Mouse (Mus musculus): Measurements from ENCODE around the gene Gm49354. TPM values are rescaled to one million over a fixed set of nuclear protein-coding genes. Genes with fewer than 3 reads are reported as not detected.

The Gm49354 gene
- not detected in 2 replicates for polyA plus RNA-seq (2016; fragmentation: Nextera tagmentation; extraction: Ambion mirVana)

DNA sequence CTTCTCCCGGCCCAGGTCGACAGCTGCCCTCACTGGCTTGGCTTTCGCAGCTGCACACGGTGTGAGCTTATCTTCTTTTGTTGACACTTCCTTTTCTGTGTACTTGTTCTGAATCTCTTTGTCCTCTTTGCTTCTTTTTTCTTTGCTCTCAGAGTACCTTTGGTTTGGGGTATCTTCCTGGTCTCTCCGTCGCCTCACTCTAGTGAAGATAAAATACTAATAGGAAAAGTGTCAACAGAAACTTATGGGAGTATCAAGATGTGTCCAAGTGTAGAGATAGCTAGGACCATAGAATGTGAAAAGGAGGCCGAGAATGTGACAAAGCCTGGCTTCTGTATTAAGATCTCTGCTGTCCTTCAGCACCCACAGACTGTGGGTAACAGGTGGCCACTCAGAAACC, at the start of gene Gm49354:
Gm49354 (minus strand) TSS at position 101 of the 400 bp plus-strand sequence.
- no peak for DNase-seq (ENCODE audit: extremely low spot score, low spot score)
- H3K9me3 ChIP-seq, result no peaks in the 10 kb centered on the region
- peaks cover 99% of the 10 kb centered on the region for H3K36me3 ChIP-seq (replicated peaks)
- no peak within 1 kb of the TSS for H3K27ac ChIP-seq
- H3K4me3 ChIP-seq, result no peak within 1 kb of the TSS
- no peaks in the 10 kb centered on the region for H3K27me3 ChIP-seq (ENCODE audit: poor library complexity, severe bottlenecking)
- 96% methylated on average over 7 of the region's 7 CpGs for WGBS
- H3K4me1 ChIP-seq, result no peaks in the 10 kb centered on the region

- peaks cover 12% of the 10 kb centered on the region for H3K4me1 ChIP-seq
- H3K27ac ChIP-seq, result no peak overlapping the region
- no peaks in the 10 kb centered on the region for H3K9me3 ChIP-seq
- peaks cover 5% of the 10 kb centered on the region for H3K36me3 ChIP-seq (replicated peaks)
- H3K4me3 ChIP-seq, result no peak overlapping the region
- no peak for DNase-seq (ENCODE audit: extremely low spot score, low spot score)
- no peaks in the 10 kb centered on the region for H3K27me3 ChIP-seq (ENCODE audit: poor library complexity, severe bottlenecking)
These were observed 43.9 kb upstream of the Gm49354 start for GRCm38 (mm10) chr13:59825966-59826365.

- Histone ChIP-seq H3K27ac (peak within 1 kb of the TSS; percentile 95), H3K27me3 (ENCODE audit: poor library complexity, severe bottlenecking) (no peaks in the 10 kb centered on the region), H3K9me3 (no peaks in the 10 kb centered on the region), H3K4me3 (peak within 1 kb of the TSS; percentile 88), H3K36me3 (replicated peaks) (peaks cover 25% of the 10 kb centered on the region), H3K4me1 (peaks cover 25% of the 10 kb centered on the region)
- DNase-seq (ENCODE audit: extremely low spot score, low spot score), result peak; percentile 93
- under 1% methylated on average over 100 of the region's 100 CpGs for WGBS
These were observed 40.7 kb upstream of the Gm49354 start, which contains the start of gene Tut7 for GRCm38 (mm10) chr13:59822507-59823462. Gene Tut7 (minus strand): TSS chr13:59823147.

GRCm38 (mm10) chr13:59820836-59821235, 38.8 kb upstream of the Gm49354 start:
- Histone ChIP-seq H3K27me3 (ENCODE audit: poor library complexity, severe bottlenecking) (no peaks in the 10 kb centered on the region), H3K36me3 (replicated peaks) (peaks cover 41% of the 10 kb centered on the region), H3K4me3 (peak overlapping the region; percentile 88; the same call in 1 of the 2 replicates), H3K4me1 (peaks cover 25% of the 10 kb centered on the region), H3K27ac (no peak overlapping the region), H3K9me3 (no peaks in the 10 kb centered on the region)
- DNase-seq (ENCODE audit: extremely low spot score, low spot score), result no peak
- 77% methylated on average over 3 of the region's 3 CpGs for WGBS

DNA sequence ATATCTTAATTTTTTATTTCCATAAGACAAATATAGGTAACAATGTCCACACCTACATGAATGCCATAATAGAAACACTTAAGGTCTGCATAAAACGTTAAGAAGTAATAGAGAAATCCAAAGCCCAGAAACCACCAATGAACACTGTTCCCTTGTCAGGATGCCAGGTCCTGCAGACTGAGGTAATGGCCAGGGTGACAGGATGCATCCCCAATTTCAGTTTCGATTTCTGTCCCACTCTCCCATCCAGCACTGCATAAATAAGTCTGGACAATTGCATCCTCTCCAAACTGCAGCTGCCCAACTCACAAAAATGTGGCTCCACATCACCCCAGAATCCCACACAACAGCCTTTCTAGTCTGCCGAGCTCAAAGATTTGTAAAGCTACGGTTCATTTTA, 38.1 kb upstream of the Gm49354 start:
- Histone ChIP-seq H3K9me3 (no peaks in the 10 kb centered on the region), H3K4me1 (peaks cover 25% of the 10 kb centered on the region), H3K36me3 (replicated peaks) (peaks cover 48% of the 10 kb centered on the region), H3K4me3 (peak overlapping the region; percentile 5; the same call in 1 of the 2 replicates), H3K27ac (no peak overlapping the region), H3K27me3 (ENCODE audit: poor library complexity, severe bottlenecking) (no peaks in the 10 kb centered on the region)
- 85% methylated on average over 4 of the region's 4 CpGs for WGBS
- no peak for DNase-seq (ENCODE audit: extremely low spot score, low spot score)

- 92% methylated on average over 4 of the region's 4 CpGs for WGBS
- H3K27ac ChIP-seq, result no peak overlapping the region
These were observed 35.3 kb upstream of the Gm49354 start for GRCm38 (mm10) chr13:59817352-59817751.

GRCm38 (mm10) chr13:59814109-59814591, 32.1 kb upstream of the Gm49354 start:
- no peak overlapping the region for H3K4me3 ChIP-seq
- H3K36me3 ChIP-seq (replicated peaks), result peaks cover 87% of the 10 kb centered on the region
- H3K27me3 ChIP-seq (ENCODE audit: poor library complexity, severe bottlenecking), result no peaks in the 10 kb centered on the region
- DNase-seq (ENCODE audit: extremely low spot score, low spot score), result no peak
- H3K27ac ChIP-seq, result no peak overlapping the region
- H3K9me3 ChIP-seq, result no peaks in the 10 kb centered on the region
- H3K4me1 ChIP-seq, result no peaks in the 10 kb centered on the region
- WGBS, result 78% methylated on average over 6 of the region's 6 CpGs

More at GRCm38 (mm10) chr13:59817352-59817751, 35.3 kb upstream of the Gm49354 start:
- Histone ChIP-seq H3K36me3 (replicated peaks) (peaks cover 71% of the 10 kb centered on the region), H3K4me3 (no peak overlapping the region), H3K4me1 (peaks cover 25% of the 10 kb centered on the region), H3K27me3 (ENCODE audit: poor library complexity, severe bottlenecking) (no peaks in the 10 kb centered on the region), H3K9me3 (no peaks in the 10 kb centered on the region)
- DNase-seq (ENCODE audit: extremely low spot score, low spot score), result no peak

GRCm38 (mm10) chr13:59811581-59811980, 29.5 kb upstream of the Gm49354 start:
- no peaks in the 10 kb centered on the region for H3K4me1 ChIP-seq
- peaks cover 96% of the 10 kb centered on the region for H3K36me3 ChIP-seq (replicated peaks)

GRCm38 (mm10) chr13:59801000-59801399, 19.0 kb upstream of the Gm49354 start:
- 93% methylated on average over 6 of the region's 6 CpGs for WGBS
- Histone ChIP-seq H3K9me3 (no peaks in the 10 kb centered on the region), H3K27me3 (ENCODE audit: poor library complexity, severe bottlenecking) (no peaks in the 10 kb centered on the region), H3K4me3 (no peak overlapping the region), H3K4me1 (no peaks in the 10 kb centered on the region), H3K36me3 (replicated peaks) (peaks cover 100% of the 10 kb centered on the region), H3K27ac (no peak overlapping the region)
- no peak for DNase-seq (ENCODE audit: extremely low spot score, low spot score)

More at GRCm38 (mm10) chr13:59811581-59811980, 29.5 kb upstream of the Gm49354 start:
- 94% methylated on average over 3 of the region's 3 CpGs for WGBS
- no peak overlapping the region for H3K4me3 ChIP-seq
- H3K27ac ChIP-seq, result no peak overlapping the region
- H3K27me3 ChIP-seq (ENCODE audit: poor library complexity, severe bottlenecking), result no peaks in the 10 kb centered on the region
- H3K9me3 ChIP-seq, result no peaks in the 10 kb centered on the region
- no peak for DNase-seq (ENCODE audit: extremely low spot score, low spot score)

DNA sequence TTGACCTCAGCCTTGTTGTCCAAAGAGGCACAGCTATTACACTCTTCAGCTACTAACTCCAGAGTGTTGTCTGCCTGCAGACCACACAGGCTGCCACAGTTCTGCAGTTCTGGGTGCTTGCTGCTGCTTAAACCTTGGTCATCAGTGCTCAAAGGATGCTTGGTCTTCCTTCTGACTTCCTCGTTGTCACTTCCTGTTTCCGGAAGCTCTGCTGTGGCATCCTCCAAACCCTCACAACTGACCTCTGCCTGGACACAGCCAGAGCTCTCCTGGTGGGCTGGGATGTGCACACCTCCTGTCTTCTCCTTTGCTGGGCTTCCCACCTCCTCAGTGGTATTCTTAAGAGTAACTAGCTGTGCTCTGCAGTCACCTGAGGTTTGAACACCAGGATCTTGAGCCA, 18.0 kb upstream of the Gm49354 start:
- WGBS, result 91% methylated on average over 2 of the region's 2 CpGs
- peaks cover 100% of the 10 kb centered on the region for H3K36me3 ChIP-seq (replicated peaks)
- H3K27ac ChIP-seq, result no peak overlapping the region
- no peak for DNase-seq (ENCODE audit: extremely low spot score, low spot score)
- no peak overlapping the region for H3K4me3 ChIP-seq
- no peaks in the 10 kb centered on the region for H3K27me3 ChIP-seq (ENCODE audit: poor library complexity, severe bottlenecking)
- no peaks in the 10 kb centered on the region for H3K4me1 ChIP-seq
- H3K9me3 ChIP-seq, result no peaks in the 10 kb centered on the region

DNA sequence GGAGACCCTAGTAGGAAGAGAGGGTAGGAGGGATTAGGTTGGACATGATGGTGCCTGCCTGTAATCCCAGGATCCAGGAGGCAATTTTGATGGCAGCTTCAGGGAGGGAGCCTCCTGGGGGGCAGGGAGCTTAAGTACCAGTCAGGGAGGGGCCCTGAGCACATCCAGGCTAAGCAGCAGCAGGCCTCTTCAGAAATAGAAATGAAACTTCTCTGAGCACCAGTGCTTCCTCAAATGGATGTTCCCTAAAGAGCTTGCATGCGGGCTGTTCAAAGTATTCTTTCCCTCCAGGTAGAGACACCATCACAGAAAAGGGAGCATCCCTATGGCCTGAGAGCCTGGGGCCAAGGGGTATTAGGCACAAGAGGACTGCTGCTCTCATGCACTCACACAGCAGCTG, 16.3 kb upstream of the Gm49354 start:
- Histone ChIP-seq H3K4me3 (no peak overlapping the region), H3K36me3 (replicated peaks) (peaks cover 100% of the 10 kb centered on the region), H3K27me3 (ENCODE audit: poor library complexity, severe bottlenecking) (no peaks in the 10 kb centered on the region), H3K27ac (no peak overlapping the region), H3K9me3 (no peaks in the 10 kb centered on the region), H3K4me1 (no peaks in the 10 kb centered on the region)
- WGBS, result 90% methylated on average over 1 of the region's 1 CpGs
- DNase-seq (ENCODE audit: extremely low spot score, low spot score), result no peak

DNA sequence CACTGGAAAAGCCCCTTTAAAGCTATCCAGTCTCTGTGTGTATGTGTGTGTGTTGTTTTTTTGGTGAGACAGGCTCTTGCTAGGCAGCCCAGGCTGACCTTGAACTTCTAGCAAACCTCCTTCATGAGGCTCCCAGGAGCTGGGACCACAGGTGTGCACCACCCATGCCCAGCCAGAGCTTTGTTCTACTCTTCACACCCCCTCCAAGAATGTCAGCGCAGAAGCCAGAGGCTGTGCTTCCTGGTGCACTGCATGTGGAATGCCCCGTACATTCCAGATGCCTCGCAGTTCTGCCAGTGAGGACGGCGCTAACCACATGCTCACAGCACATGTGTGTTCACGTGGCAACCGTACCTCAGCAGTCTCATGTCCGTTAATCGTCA, 14.4 kb upstream of the Gm49354 start:
- H3K27me3 ChIP-seq (ENCODE audit: poor library complexity, severe bottlenecking), result no peaks in the 10 kb centered on the region
- H3K9me3 ChIP-seq, result no peaks in the 10 kb centered on the region
- H3K27ac ChIP-seq, result no peak overlapping the region
- 97% methylated on average over 9 of the region's 9 CpGs for WGBS
- no peak for DNase-seq (ENCODE audit: extremely low spot score, low spot score)
- no peaks in the 10 kb centered on the region for H3K4me1 ChIP-seq
- H3K36me3 ChIP-seq (replicated peaks), result peaks cover 100% of the 10 kb centered on the region
- H3K4me3 ChIP-seq, result no peak overlapping the region

GRCm38 (mm10) chr13:59795807-59796465, 13.9 kb upstream of the Gm49354 start:
- Histone ChIP-seq H3K4me3 (no peak overlapping the region), H3K27ac (no peak overlapping the region), H3K4me1 (no peaks in the 10 kb centered on the region), H3K36me3 (replicated peaks) (peaks cover 100% of the 10 kb centered on the region), H3K9me3 (no peaks in the 10 kb centered on the region), H3K27me3 (ENCODE audit: poor library complexity, severe bottlenecking) (no peaks in the 10 kb centered on the region)
- DNase-seq (ENCODE audit: extremely low spot score, low spot score), result no peak
- WGBS, result 93% methylated on average over 6 of the region's 6 CpGs

Measured in forebrain, embryonic 10.5 days (tissue).